Comparison of ENCODE assay signal across 8 mouse cellular contexts in genomic region chr8:123768492-123769356, GRCm38 (mm10). TPM values are rescaled to one million over a fixed set of nuclear protein-coding genes. Genes with fewer than 3 reads are reported as not detected.
DNase-seq lines count a peak whose midpoint lies in the region; ATAC-seq and TF ChIP-seq lines count a peak whose summit lies in the region.

No protein-coding gene starts in this region.

- no peaks in the 10 kb centered on the region for H3K27me3 ChIP-seq in cerebellum, adult 2 months (ENCODE audit: control insufficient read depth, insufficient read depth, low read length)

- peak; percentile 50 to 65 for DNase-seq in cerebellum, adult 2 months
- no peak for DNase-seq in cerebellum, adult 11 months
- peak; percentile 80 for DNase-seq in 3T3-L1 (ENCODE audit: low read depth, low spot score)
- peak; percentile 30 for DNase-seq in brain, embryonic 18.5 days (ENCODE audit: low read depth, low spot score)
- DNase-seq in kidney, postnatal 4 days, result peak; percentile 80 to 81
- peak; percentile 57 for DNase-seq in lung, postnatal 25 days (ENCODE audit: low spot score)
- DNase-seq in testis, postnatal 10 days (ENCODE audit: low spot score), result peak; percentile 79

- no peak for TF ChIP-seq POLR2A in cerebellum, adult 2 months (IDR thresholded peaks at IDR 0.05; ENCODE audit: borderline replicate concordance, insufficient read depth, low read length)

- ATAC-seq in frontal cortex, adult (ENCODE audit: low TSS enrichment), result peak; percentile 58

- 62% methylated on average over 16 of the region's 16 CpGs for WGBS in cerebellum, adult 2 months

- no peaks in the 10 kb centered on the region for H3K4me1 ChIP-seq in cerebellum, adult 2 months (ENCODE audit: control insufficient read depth, insufficient read depth, low read length)

- peak; percentile 86 for TF ChIP-seq CTCF in cerebellum, adult 2 months (IDR thresholded peaks at IDR 0.05; ENCODE audit: borderline replicate concordance, insufficient read depth, low read depth, low read length)

- H3K27ac ChIP-seq in cerebellum, adult 2 months (ENCODE audit: insufficient read depth, low read length), result no peak overlapping the region

- no peak overlapping the region for H3K4me3 ChIP-seq in cerebellum, adult 2 months (replicated peaks; ENCODE audit: insufficient read depth, low read depth, low read length)

RNA-seq across cellular contexts. Expression of gene Rab4a, which starts 37.1 kb away (rescaled TPM):
- 102 and 111 TPM in 2 replicates for polyA plus RNA-seq in cerebellum, adult 2 months (2012; rRNA removed)
